Comparison of ENCODE assay signal across 19 mouse cellular contexts in genomic region chr2:104482156-104482555, GRCm38 (mm10). TPM values are rescaled to one million over a fixed set of nuclear protein-coding genes. Genes with fewer than 3 reads are reported as not detected.
A peak's percentile ranks its signal among the peaks of the same experiment; 100 is the strongest.
DNase-seq lines count a peak whose midpoint lies in the region; ATAC-seq and TF ChIP-seq lines count a peak whose summit lies in the region.
"Had no signal": no experiment of that assay in that cellular context is flagged by ENCODE, and none has a peak within 500 bp of the region (broad histone marks: within the 10 kb centered on the region; RNA-seq: fewer than 3 reads in every experiment).

No protein-coding gene starts in this region.

- H3K36me3 ChIP-seq in kidney, adult 2 months (ENCODE audit: control insufficient read depth, insufficient read depth, low read length) = no peaks in the 10 kb centered on the region
- H3K36me3 ChIP-seq in lung, embryonic 14.5 days (ENCODE audit: insufficient read depth) = no peaks in the 10 kb centered on the region
- H3K36me3 ChIP-seq: embryonic facial prominence, embryonic 15.5 days; hindbrain, embryonic 13.5 days; liver, embryonic 12.5 days; midbrain, embryonic 13.5 days had no signal

- no peak for ATAC-seq in lung, embryonic 14.5 days (ENCODE audit: insufficient read depth)
- ATAC-seq: forebrain, embryonic 16.5 days; liver, embryonic 12.5 days; midbrain, embryonic 13.5 days had no signal

- H3K27me3 ChIP-seq in kidney, adult 2 months (replicated peaks; ENCODE audit: control insufficient read depth, insufficient read depth, low read length) = no peaks in the 10 kb centered on the region
- H3K27me3 ChIP-seq in lung, embryonic 14.5 days (ENCODE audit: insufficient read depth, low read length) = no peaks in the 10 kb centered on the region
- H3K27me3 ChIP-seq: embryonic facial prominence, embryonic 15.5 days; hindbrain, embryonic 13.5 days; liver, embryonic 12.5 days; midbrain, embryonic 13.5 days had no signal

- peaks cover 29% of the 10 kb centered on the region for H3K4me1 ChIP-seq in kidney, adult 2 months (ENCODE audit: control insufficient read depth, insufficient read depth, low read length)
- 0 out of 2 replicates have a peak, but pooled peaks cover 3% of the 10 kb centered on the region for H3K4me1 ChIP-seq in lung, embryonic 14.5 days (ENCODE audit: insufficient read depth)
- H3K4me1 ChIP-seq: embryonic facial prominence, embryonic 15.5 days had no signal

- peak overlapping the region; percentile 1; the same call in 1 of the 2 replicates for H3K27ac ChIP-seq in gastrocnemius, adult 2 months
- H3K27ac ChIP-seq in kidney, adult 2 months (ENCODE audit: insufficient read depth, low read depth, low read length) = peak overlapping the region; percentile 71; the same call in 1 of the 2 replicates
- H3K27ac ChIP-seq in lung, embryonic 14.5 days (ENCODE audit: low read depth) = no peak overlapping the region
- H3K27ac ChIP-seq: embryonic facial prominence, embryonic 15.5 days; hindbrain, embryonic 13.5 days; liver, embryonic 12.5 days; midbrain, embryonic 13.5 days had no signal

- TF ChIP-seq POLR2A in kidney, adult 2 months (IDR thresholded peaks at IDR 0.05; ENCODE audit: low read depth, low read length) = no peak

- H3K9ac ChIP-seq in lung, embryonic 14.5 days = no peak overlapping the region
- H3K9ac ChIP-seq: embryonic facial prominence, embryonic 15.5 days; hindbrain, embryonic 13.5 days; liver, embryonic 12.5 days; midbrain, embryonic 13.5 days had no signal

- H3K9me3 ChIP-seq in lung, embryonic 14.5 days (ENCODE audit: low read depth, low read length) = no peaks in the 10 kb centered on the region
- H3K9me3 ChIP-seq: embryonic facial prominence, embryonic 15.5 days; hindbrain, embryonic 13.5 days; liver, embryonic 12.5 days; midbrain, embryonic 13.5 days had no signal

- intact Hi-C loops in gastrocnemius, adult 2 months (cut with DNase I) = no loop called here

- no peak overlapping the region for H3K4me2 ChIP-seq in lung, embryonic 14.5 days
- H3K4me2 ChIP-seq: embryonic facial prominence, embryonic 15.5 days; heart, embryonic 11.5 days; hindbrain, embryonic 13.5 days; liver, embryonic 12.5 days; midbrain, embryonic 13.5 days had no signal

- no peak for TF ChIP-seq CTCF in gastrocnemius, adult 2 months (IDR thresholded peaks at IDR 0.05)
- no peak for TF ChIP-seq CTCF in kidney, adult 2 months (conservative IDR thresholded peaks at IDR 0.05; ENCODE audit: insufficient read depth, insufficient read length, low read depth, low read length)
- TF ChIP-seq CTCF in lung, embryonic 14.5 days (IDR thresholded peaks at IDR 0.05; ENCODE audit: low read depth) = no peak

- no peak for DNase-seq in gastrocnemius, adult 2 months
- no peak for DNase-seq in gastrocnemius, adult 8-10 months (ENCODE audit: low spot score in 2 of 2)
- peak; percentile 86 for DNase-seq in kidney, adult 2 months
- no peak for DNase-seq in kidney, adult 18-20 months
- DNase-seq in lung, embryonic 14.5 days = peak; percentile 23
- DNase-seq in lung, postnatal 14 days = no peak
- DNase-seq in adipocyte (ENCODE audit: low spot score) = peak; percentile 46
- DNase-seq: adrenal gland, postnatal 36 days; cerebellum, adult 9-11 months; gastrocnemius, postnatal 36 days; layer of hippocampus, postnatal 36 days; thymus, adult 18-20 months; thymus, postnatal 36 days had no signal

- H3K4me3 ChIP-seq in gastrocnemius, adult 2 months = no peak overlapping the region
- H3K4me3 ChIP-seq in kidney, adult 2 months (ENCODE audit: insufficient read depth, low read depth, low read length) = no peak overlapping the region
- no peak overlapping the region for H3K4me3 ChIP-seq in lung, embryonic 14.5 days (ENCODE audit: low read depth, low read length)
- H3K4me3 ChIP-seq: embryonic facial prominence, embryonic 15.5 days; hindbrain, embryonic 13.5 days; liver, embryonic 12.5 days; midbrain, embryonic 13.5 days had no signal

RNA-seq across cellular contexts. Expression of gene Hipk3, which starts 12.1 kb away (rescaled TPM):
- 100 to 1,000 TPM; 228 to 267 TPM for total RNA-seq in gastrocnemius, adult 2 months (2021)
- 100 to 1,000 TPM; 264 to 309 (median 281) TPM for total RNA-seq in gastrocnemius, adult 8-10 months (2022)
- 34.4 and 37.5 TPM in 2 replicates for polyA plus RNA-seq in kidney, adult 2 months (2012; rRNA removed)
- polyA plus RNA-seq in lung, embryonic 14.5 days (2014; fragmentation: Nextera tagmentation; extraction: Ambion mirVana) = 25.0 and 26.3 TPM in 2 replicates

Comparison
In these comparisons a context has a peak if more than half of its experiments do, and no peak if none do; other contexts are left out.
1. DNase-seq: peak in kidney, adult 2 months (single experiment), lung, embryonic 14.5 days (single experiment) and adipocyte (single experiment); none in gastrocnemius, adult 2 months (single experiment), gastrocnemius, adult 8-10 months (0 of 2), kidney, adult 18-20 months (single experiment) and lung, postnatal 14 days (single experiment).